Mouse (Mus musculus) stomach, postnatal 0 days (tissue): ENCODE data around the gene Tmem171. TPM values are rescaled to one million over a fixed set of nuclear protein-coding genes. Genes with fewer than 3 reads are reported as not detected.

Source experiments
- ATAC-seq: fragments of 200-750 bp; cut with Nextera tagmentation; 2 replicates; pipeline ENCODE4 v1.8.0; 2017; ENCODE audit not compliant: low FRiP score, low TSS enrichment
- DNase-seq: peaks from one replicate; pipeline ENCODE4 v3.0.0-alpha.2; 2016; ENCODE audit warnings: low spot score
- H3K27ac ChIP-seq: fragments of 300-500 bp; sonication (generic); replicated peaks from 2 replicates; pipeline ENCODE4 v1.5.1; 2014; ENCODE audit warnings: mild to moderate bottlenecking, control low read depth
- H3K27me3 ChIP-seq: fragments of 300-500 bp; sonication (generic); 2 replicates; pipeline ENCODE4 v1.6.1; 2014; ENCODE audit warnings: low read length; ENCODE audit not compliant: control insufficient read depth, insufficient read depth
- H3K36me3 ChIP-seq: fragments of 300-500 bp; sonication (generic); 2 replicates; pipeline ENCODE4 v1.6.1; 2014; ENCODE audit warnings: low read length, mixed read lengths; ENCODE audit not compliant: control insufficient read depth, insufficient read depth
- H3K4me1 ChIP-seq: fragments of 300-500 bp; sonication (generic); replicated peaks from 2 replicates; pipeline ENCODE4 v1.6.1; 2014; ENCODE audit warnings: antibody characterized with exemption; ENCODE audit not compliant: control insufficient read depth, insufficient read depth
- H3K4me2 ChIP-seq: fragments of 300-500 bp; sonication (generic); replicated peaks from 2 replicates; pipeline ENCODE4 v1.6.1; 2014; ENCODE audit warnings: low read depth, mild to moderate bottlenecking, control low read depth, moderate library complexity
- H3K4me3 ChIP-seq: fragments of 300-500 bp; sonication (generic); 2 replicates; pipeline ENCODE4 v1.5.1; 2014; ENCODE audit warnings: low read depth, low read length, control low read depth
- H3K9ac ChIP-seq: fragments of 300-500 bp; sonication (generic); 2 replicates; pipeline ENCODE4 v1.6.1; 2014; ENCODE audit warnings: mild to moderate bottlenecking, low read length, control low read depth, mixed read lengths
- H3K9me3 ChIP-seq: fragments of 300-500 bp; sonication (generic); 2 replicates; pipeline ENCODE4 v1.6.1; 2016; ENCODE audit warnings: low read length; ENCODE audit not compliant: control insufficient read depth
- CTCF ChIP-seq: IDR thresholded peaks from 2 replicates; pipeline ENCODE4 v1.5.1; 2016; ENCODE audit warnings: antibody characterized with exemption, low read depth, mild to moderate bottlenecking, moderate library complexity
- EP300 ChIP-seq: optimal IDR thresholded peaks from 2 replicates; pipeline ENCODE3; 2016; ENCODE audit warnings: antibody characterized with exemption
- WGBS: fragments of 180-500 bp; shearing (Covaris S2); extraction: QIAGEN DNeasy Blood & Tissue Kit; methylation state at CpG from one replicate; pipeline ENCODE4 v1.1.7; 2014; 5-methylcytosine and 5-hydroxymethylcytosine counted together
- polyA plus RNA-seq: library from polyadenylated mRNA; unstranded; fragments of >200 nt; fragmentation: Nextera tagmentation; extraction: Ambion mirVana; gene quantifications from 2 replicates; pipeline ENCODE4 v1.2.1, GENCODE M21; 2015

Tmem171 gene
- 27.4 and 29.6 TPM in 2 replicates for polyA plus RNA-seq

DNA sequence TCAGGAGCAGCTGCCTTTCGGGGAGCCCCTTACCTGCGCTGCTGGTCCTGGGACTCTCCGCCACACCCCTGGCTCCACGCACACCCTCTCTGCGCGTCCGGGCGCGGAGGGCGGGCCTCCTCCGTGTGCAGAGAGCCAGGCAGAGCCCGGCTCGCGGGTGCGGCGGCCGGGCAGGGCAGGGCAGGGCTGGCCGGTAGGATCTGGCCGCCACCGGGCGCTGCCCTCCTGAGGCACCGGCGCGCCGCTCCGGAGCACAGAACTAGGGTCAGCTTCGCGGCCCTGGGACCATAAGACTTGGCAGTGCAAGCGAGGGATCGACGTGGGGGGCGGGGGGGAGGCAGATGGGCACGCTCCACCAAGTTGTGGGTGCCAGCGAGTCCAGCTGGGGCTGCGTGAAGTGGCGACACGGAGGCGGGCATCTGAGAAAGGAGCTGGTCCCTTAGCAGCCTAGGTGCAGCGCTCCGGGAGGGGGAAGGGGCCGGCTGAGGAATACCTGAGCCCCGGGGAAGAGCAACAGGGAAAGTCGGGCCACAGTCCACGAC is at the start of gene Tmem171:
Tmem171 (minus strand) TSS at position 62 of the 542 bp plus-strand sequence.
- DNase-seq (peak; percentile 88), ATAC-seq (peak; percentile 92)
- Histone ChIP-seq H3K36me3 (no peaks in the 10 kb centered on the region), H3K4me1 (0 out of 2 replicates have a peak, but pooled peaks cover 2% of the 10 kb centered on the region), H3K4me3 (peak within 1 kb of the TSS; percentile 44), H3K9me3 (no peaks in the 10 kb centered on the region), H3K27me3 (no peaks in the 10 kb centered on the region), H3K9ac (peak within 1 kb of the TSS; percentile 66), H3K27ac (peak within 1 kb of the TSS; percentile 87), H3K4me2 (peak within 1 kb of the TSS; percentile 66)
- TF ChIP-seq EP300 (no peak), CTCF (no peak)
- WGBS, result 5% methylated on average over 35 of the region's 44 CpGs

DNA sequence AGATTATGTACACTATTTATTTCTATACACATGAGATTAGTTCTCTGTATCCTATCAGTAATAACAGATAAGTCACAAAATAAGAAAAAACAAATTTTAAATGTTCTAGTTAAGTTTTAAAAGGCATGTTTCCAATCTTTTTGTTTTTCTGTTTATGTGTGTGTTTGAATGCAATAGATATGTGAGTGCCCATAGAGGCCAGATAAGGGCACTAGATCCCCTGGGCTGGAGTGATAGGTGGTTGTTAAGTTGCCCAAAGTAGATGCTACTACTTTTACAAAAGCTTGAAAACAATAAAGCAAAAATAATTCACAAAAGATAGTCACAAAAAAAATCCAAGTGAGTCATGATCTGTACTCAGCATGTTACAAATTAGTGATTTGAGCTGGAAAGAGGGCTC is 49.2 kb upstream of the Tmem171 start:
- TF ChIP-seq EP300 (no peak), CTCF (no peak)
- Histone ChIP-seq H3K27me3 (no peaks in the 10 kb centered on the region), H3K4me3 (no peak overlapping the region), H3K36me3 (peaks cover 12% of the 10 kb centered on the region; the same call in 1 of the 2 replicates), H3K9ac (no peak overlapping the region), H3K4me2 (no peak overlapping the region), H3K9me3 (no peaks in the 10 kb centered on the region), H3K27ac (no peak overlapping the region), H3K4me1 (no peaks in the 10 kb centered on the region)
- ATAC-seq (no peak), DNase-seq (no peak)

DNA sequence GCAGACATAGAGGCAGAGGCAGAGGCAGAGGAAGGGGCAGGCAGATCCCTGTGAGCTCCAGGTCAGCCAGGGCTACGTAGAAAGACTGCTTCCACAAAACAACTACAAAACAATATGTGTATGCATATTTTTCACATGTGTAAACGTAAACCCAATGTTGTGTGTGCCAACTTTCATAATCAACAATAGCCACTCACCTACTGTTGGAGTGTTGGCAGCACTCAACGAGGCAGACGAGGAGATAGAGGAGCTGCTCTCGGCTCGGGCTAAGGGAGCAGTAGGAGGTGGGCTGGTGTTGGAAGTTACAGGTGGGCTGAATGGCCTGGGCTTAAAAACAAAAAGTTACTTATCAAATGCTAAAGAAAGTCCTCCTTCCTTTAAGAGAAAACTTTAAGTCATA is 48.6 kb upstream of the Tmem171 start:
- H3K27ac ChIP-seq, result no peak overlapping the region
- no peak overlapping the region for H3K9ac ChIP-seq
- H3K27me3 ChIP-seq, result no peaks in the 10 kb centered on the region
- peaks cover 12% of the 10 kb centered on the region; the same call in 1 of the 2 replicates for H3K36me3 ChIP-seq
- ATAC-seq (no peak), DNase-seq (no peak)
- no peak overlapping the region for H3K4me2 ChIP-seq
- H3K4me1 ChIP-seq, result no peaks in the 10 kb centered on the region
- no peaks in the 10 kb centered on the region for H3K9me3 ChIP-seq
- 92% methylated on average over 6 of the region's 6 CpGs for WGBS
- H3K4me3 ChIP-seq, result no peak overlapping the region
- TF ChIP-seq EP300 (no peak), CTCF (no peak)

DNA sequence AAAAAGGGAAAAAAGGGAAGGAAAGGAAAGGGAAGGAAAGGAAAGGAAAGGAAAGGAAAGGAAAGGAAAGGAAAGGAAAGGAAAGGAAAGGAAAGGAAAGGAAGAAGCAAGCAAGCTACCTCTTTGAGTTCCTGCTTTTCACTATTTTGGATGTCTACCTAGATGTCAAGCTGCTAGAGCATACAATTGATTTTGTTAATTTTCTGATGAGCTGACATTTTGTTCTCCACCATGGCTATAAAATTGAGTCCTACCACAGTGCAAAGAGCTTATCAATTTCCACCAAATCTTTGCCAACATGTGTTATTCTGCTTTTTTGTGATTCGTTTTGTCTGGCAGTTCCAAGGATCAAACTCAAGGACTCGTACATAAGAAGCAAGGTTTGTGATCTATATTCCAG is 43.6 kb upstream of the Tmem171 start:
- DNase-seq, result no peak
- Histone ChIP-seq H3K4me1 (no peaks in the 10 kb centered on the region), H3K27me3 (no peaks in the 10 kb centered on the region), H3K36me3 (0 out of 2 replicates have a peak, but pooled peaks cover 2% of the 10 kb centered on the region), H3K27ac (no peak overlapping the region), H3K4me2 (no peak overlapping the region), H3K9me3 (no peaks in the 10 kb centered on the region), H3K9ac (no peak overlapping the region), H3K4me3 (no peak overlapping the region)
- WGBS, result 94% methylated on average over 2 of the region's 2 CpGs
- no peak for ATAC-seq
- no peak for TF ChIP-seq EP300
- no peak for TF ChIP-seq CTCF

DNA sequence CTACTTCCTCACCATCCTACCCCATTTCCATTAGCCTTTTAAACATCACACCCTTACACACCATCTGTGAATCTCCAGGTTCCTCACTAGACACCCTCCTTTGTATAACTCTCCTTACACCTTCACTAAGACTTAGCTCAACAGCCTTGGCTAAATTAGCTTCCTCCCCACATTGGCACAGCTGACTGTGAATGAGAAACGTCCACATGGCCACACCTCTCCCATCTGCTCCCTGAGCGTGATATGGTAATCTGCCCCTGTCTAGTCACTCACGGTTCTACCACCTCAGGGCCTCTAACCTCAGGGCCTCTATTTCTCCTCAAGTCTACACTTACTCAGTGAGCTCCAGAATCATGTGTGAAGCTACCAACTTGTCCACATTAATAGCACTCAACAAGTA is 38.7 kb upstream of the Tmem171 start:
- ATAC-seq, result no peak
- Histone ChIP-seq H3K4me2 (no peak overlapping the region), H3K4me1 (no peaks in the 10 kb centered on the region), H3K36me3 (peaks cover 8% of the 10 kb centered on the region; the same call in 1 of the 2 replicates), H3K4me3 (no peak overlapping the region), H3K9ac (no peak overlapping the region), H3K27ac (no peak overlapping the region), H3K9me3 (no peaks in the 10 kb centered on the region), H3K27me3 (no peaks in the 10 kb centered on the region)
- 54% methylated on average over 3 of the region's 3 CpGs for WGBS
- no peak for DNase-seq
- TF ChIP-seq CTCF, result no peak

DNA sequence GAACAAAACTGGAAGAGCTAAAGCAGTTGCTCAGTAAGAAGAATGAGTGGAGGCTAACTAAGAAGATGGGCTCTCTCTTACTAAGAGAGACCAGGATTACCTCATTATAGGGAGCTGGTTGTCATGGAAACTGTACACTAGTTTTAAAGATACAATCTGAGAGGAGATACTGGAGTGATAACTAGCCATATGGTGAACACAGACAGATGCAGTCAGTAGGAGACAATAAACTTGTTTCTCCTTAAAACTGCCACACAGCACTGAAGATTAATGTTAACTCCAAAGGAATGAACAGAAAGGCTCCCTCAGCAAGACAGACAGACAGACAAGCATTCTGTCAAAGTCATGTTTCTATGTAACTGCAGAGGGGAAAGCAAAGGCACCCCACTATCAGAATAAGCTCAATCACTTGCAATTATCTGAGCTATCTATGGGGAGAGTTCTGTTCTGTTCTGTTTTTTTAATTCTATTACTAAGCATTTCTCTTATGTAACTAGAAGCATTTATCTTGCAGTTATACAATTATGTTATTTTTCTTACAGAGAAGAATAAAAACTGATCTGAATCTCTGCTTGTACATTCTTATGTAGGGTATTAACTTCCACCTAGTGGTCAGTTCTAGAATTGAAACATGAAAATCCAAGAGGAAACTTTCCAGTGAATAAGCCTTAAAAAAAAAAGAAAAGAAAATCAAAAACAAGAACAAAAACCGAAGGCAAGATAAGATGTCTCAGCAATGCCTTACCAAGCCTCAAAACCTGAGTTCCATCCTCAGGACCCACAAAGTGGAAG is 34.8 kb upstream of the Tmem171 start:
- ATAC-seq (no peak), DNase-seq (no peak)
- WGBS, result 34% methylated on average over 1 of the region's 1 CpGs
- no peaks in the 10 kb centered on the region for H3K27me3 ChIP-seq
- H3K4me2 ChIP-seq, result no peak overlapping the region
- peak; percentile 64 for TF ChIP-seq CTCF
- TF ChIP-seq EP300, result no peak
- no peaks in the 10 kb centered on the region for H3K4me1 ChIP-seq
- no peaks in the 10 kb centered on the region for H3K9me3 ChIP-seq
- no peak overlapping the region for H3K4me3 ChIP-seq
- no peak overlapping the region for H3K9ac ChIP-seq
- H3K36me3 ChIP-seq, result peaks cover 13% of the 10 kb centered on the region; the same call in 1 of the 2 replicates
- no peak overlapping the region for H3K27ac ChIP-seq
